Mouse (Mus musculus) cerebellum, adult 9-11 months (tissue): ENCODE measurements around the gene Foxs1.

ENCODE experiments used
- DNase-seq: peaks from one replicate; pipeline ENCODE4 v3.0.0; 2022

Gene Foxs1

GRCm38 (mm10) chr2:152928219-152928987, 4.6 kb downstream of the Foxs1 start:
- no peak for DNase-seq

- no peak for DNase-seq
These were observed 5.6 kb downstream of the Foxs1 start for GRCm38 (mm10) chr2:152927371-152927770.

GRCm38 (mm10) chr2:152926896-152927295, 6.1 kb downstream of the Foxs1 start:
- DNase-seq: no peak

GRCm38 (mm10) chr2:152925189-152925872, 7.7 kb downstream of the Foxs1 start:
- no peak for DNase-seq

GRCm38 (mm10) chr2:152924543-152924942, 8.5 kb downstream of the Foxs1 start:
- DNase-seq: no peak

- no peak for DNase-seq
These were observed 8.9 kb downstream of the Foxs1 start for GRCm38 (mm10) chr2:152924128-152924527.

- DNase-seq: peak; percentile 72
These were observed 9.4 kb downstream of the Foxs1 start for GRCm38 (mm10) chr2:152923621-152924020.

- DNase-seq: no peak
These were observed 10.6 kb downstream of the Foxs1 start for GRCm38 (mm10) chr2:152922376-152922775.

GRCm38 (mm10) chr2:152917671-152918070, 15.3 kb downstream of the Foxs1 start:
- DNase-seq: no peak

- DNase-seq: no peak
These were observed 16.9 kb downstream of the Foxs1 start for GRCm38 (mm10) chr2:152916111-152916510.

- no peak for DNase-seq
These were observed 17.6 kb downstream of the Foxs1 start for GRCm38 (mm10) chr2:152915453-152915852.

GRCm38 (mm10) chr2:152914310-152915120, 18.5 kb downstream of the Foxs1 start:
- peak; percentile 85 for DNase-seq

- DNase-seq: no peak
These were observed 19.5 kb downstream of the Foxs1 start for GRCm38 (mm10) chr2:152913471-152913870.

- peak; percentile 11 for DNase-seq
These were observed 21.6 kb downstream of the Foxs1 start for GRCm38 (mm10) chr2:152911432-152911831.

GRCm38 (mm10) chr2:152911031-152911430, 22.0 kb downstream of the Foxs1 start, which contains the start of gene Mylk2:
TSS of gene Mylk2 (plus strand) at chr2:152911352.
- DNase-seq: peak; percentile 28

GRCm38 (mm10) chr2:152909848-152910247, 23.2 kb downstream of the Foxs1 start:
- peak; percentile 2 for DNase-seq

- DNase-seq: peak; percentile 21
These were observed 25.7 kb downstream of the Foxs1 start for GRCm38 (mm10) chr2:152907114-152907943.

- peak; percentile 7 for DNase-seq
These were observed 26.6 kb downstream of the Foxs1 start for GRCm38 (mm10) chr2:152906274-152907037.

GRCm38 (mm10) chr2:152905036-152905829, 27.8 kb downstream of the Foxs1 start:
- peak; percentile 7 for DNase-seq

GRCm38 (mm10) chr2:152904127-152904643, 28.8 kb downstream of the Foxs1 start:
- peak; percentile 2 for DNase-seq
